In the genomic region with DNA sequence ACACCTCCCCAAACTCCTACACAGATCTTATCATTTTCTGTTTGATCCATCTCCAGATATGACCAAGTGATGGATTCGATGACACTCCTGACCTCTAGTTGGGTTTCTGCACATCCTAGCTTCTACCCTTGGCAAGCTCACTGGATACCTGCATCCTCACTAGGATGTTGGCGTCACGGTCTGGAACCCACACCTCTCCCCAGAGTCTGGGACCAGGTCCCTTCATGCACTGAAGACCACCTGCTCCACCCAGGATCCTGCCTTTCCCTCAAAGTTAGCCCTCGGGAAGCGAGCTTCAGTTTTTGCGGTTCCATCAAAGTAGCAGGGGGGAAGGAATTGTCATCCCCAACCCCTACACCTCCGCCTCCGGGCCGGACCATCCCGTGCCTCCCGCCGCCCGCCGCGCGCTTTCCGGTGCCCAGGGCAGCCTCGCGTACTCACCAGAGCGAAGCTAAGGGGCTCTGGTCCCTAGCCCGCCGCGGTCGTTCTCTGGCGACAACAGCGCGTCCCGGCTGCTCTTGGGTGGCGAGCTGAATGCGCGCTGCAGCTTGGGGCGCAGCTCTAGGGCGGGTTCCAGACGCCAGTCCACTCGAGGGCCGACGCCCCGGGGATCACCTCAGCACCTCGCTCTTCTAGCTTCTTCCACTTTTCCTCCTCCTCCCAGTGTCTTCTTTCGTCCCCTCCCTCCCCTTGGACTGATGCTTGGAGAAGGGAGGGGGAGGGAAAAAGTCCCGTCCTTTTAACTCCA, we compare ENCODE assay signal across 9 mouse cellular contexts. TPM values are rescaled to one million over a fixed set of nuclear protein-coding genes. Genes with fewer than 3 reads are reported as not detected.
DNase-seq lines count a peak whose midpoint lies in the region; ATAC-seq and TF ChIP-seq lines count a peak whose summit lies in the region.
"Had no signal": no experiment of that assay in that cellular context is flagged by ENCODE, and none has a peak within 500 bp of the region (broad histone marks: within the 10 kb centered on the region; RNA-seq: fewer than 3 reads in every experiment).

A gene (minus strand): TSS at position 671 of the 748 bp plus-strand sequence.

- no peak for TF ChIP-seq CTCF in bone marrow macrophage, adult 2 months (IDR thresholded peaks at IDR 0.05; ENCODE audit: low read depth, low read length)

- peaks cover 13% of the 10 kb centered on the region for H3K27me3 ChIP-seq in kidney, embryonic 16.5 days (ENCODE audit: insufficient read depth, low read length)
- peaks cover 34% of the 10 kb centered on the region for H3K27me3 ChIP-seq in forebrain, embryonic 10.5 days (ENCODE audit: poor library complexity, severe bottlenecking)
- peaks cover 31% of the 10 kb centered on the region for H3K27me3 ChIP-seq in liver, embryonic 12.5 days (replicated peaks)

- H3K9ac ChIP-seq in kidney, embryonic 16.5 days (replicated peaks; ENCODE audit: low read length) = peak within 1 kb of the TSS; percentile 41
- no peak within 1 kb of the TSS for H3K9ac ChIP-seq in liver, embryonic 12.5 days

- no peaks in the 10 kb centered on the region for H3K36me3 ChIP-seq in kidney, embryonic 16.5 days (ENCODE audit: insufficient read depth, low read length)
- no peaks in the 10 kb centered on the region for H3K36me3 ChIP-seq in forebrain, embryonic 10.5 days (replicated peaks)
- no peaks in the 10 kb centered on the region for H3K36me3 ChIP-seq in liver, embryonic 12.5 days

- no peaks in the 10 kb centered on the region for H3K9me3 ChIP-seq in kidney, embryonic 16.5 days (ENCODE audit: low read length)
- H3K9me3 ChIP-seq in forebrain, embryonic 10.5 days = no peaks in the 10 kb centered on the region
- no peaks in the 10 kb centered on the region for H3K9me3 ChIP-seq in liver, embryonic 12.5 days (replicated peaks)

- no peak for DNase-seq in kidney, adult 8-10 months
- DNase-seq in forebrain, embryonic 10.5 days (ENCODE audit: extremely low spot score, low spot score) = peak; percentile 29
- DNase-seq in right cerebral cortex, postnatal 4 days = peak; percentile 40
- DNase-seq in cerebellum, adult 18-20 months = no peak
- DNase-seq in layer of hippocampus, adult 9-10 months (ENCODE audit: low spot score) = no peak

- TF ChIP-seq POLR2A in bone marrow macrophage, adult 2 months (IDR thresholded peaks at IDR 0.05; ENCODE audit: borderline replicate concordance, low read depth, low read length) = no peak

- no peak within 1 kb of the TSS for H3K27ac ChIP-seq in kidney, embryonic 16.5 days (ENCODE audit: low read length)
- H3K27ac ChIP-seq in bone marrow macrophage, adult 2 months (ENCODE audit: insufficient read depth, low read depth, low read length) = no peak within 1 kb of the TSS
- peak within 1 kb of the TSS; percentile 53; the same call in 1 of the 2 replicates for H3K27ac ChIP-seq in forebrain, embryonic 10.5 days
- H3K27ac ChIP-seq in liver, embryonic 12.5 days = no peak within 1 kb of the TSS

- WGBS in kidney, embryonic 16.5 days = 4% methylated on average over 40 of the region's 41 CpGs
- 4% methylated on average over 40 of the region's 41 CpGs for WGBS in forebrain, embryonic 10.5 days
- 5% methylated on average over 41 of the region's 41 CpGs for WGBS in liver, embryonic 12.5 days (ENCODE audit: insufficient replicate concordance)

- ATAC-seq in kidney, embryonic 16.5 days (ENCODE audit: low FRiP score, low TSS enrichment) = peak; percentile 83
- ATAC-seq in liver, embryonic 12.5 days = no peak

- peaks cover 4% of the 10 kb centered on the region for H3K4me1 ChIP-seq in kidney, embryonic 16.5 days (ENCODE audit: insufficient read depth, low read length)
- H3K4me1 ChIP-seq in bone marrow macrophage, adult 2 months (ENCODE audit: control insufficient read depth, insufficient read depth, low read length) = no peaks in the 10 kb centered on the region
- H3K4me1 ChIP-seq in forebrain, embryonic 10.5 days = peaks cover 10% of the 10 kb centered on the region
- no peaks in the 10 kb centered on the region for H3K4me1 ChIP-seq in liver, embryonic 12.5 days

- peak within 1 kb of the TSS; percentile 48 for H3K4me3 ChIP-seq in kidney, embryonic 16.5 days (ENCODE audit: low read length)
- peak within 1 kb of the TSS; percentile 34 for H3K4me3 ChIP-seq in bone marrow macrophage, adult 2 months (ENCODE audit: insufficient read depth, low read length)
- peak within 1 kb of the TSS; percentile 58 for H3K4me3 ChIP-seq in forebrain, embryonic 10.5 days
- peak within 1 kb of the TSS; percentile 20 for H3K4me3 ChIP-seq in liver, embryonic 12.5 days

- H3K4me2 ChIP-seq in kidney, embryonic 16.5 days (replicated peaks; ENCODE audit: low read depth, low read length) = peak within 1 kb of the TSS; percentile 81
- H3K4me2 ChIP-seq in liver, embryonic 12.5 days = peak within 1 kb of the TSS; percentile 51

RNA-seq across cellular contexts. Expression of the gene that starts here (rescaled TPM):
- 0.13 TPM in 1 of 2 replicates, not detected in the other for polyA plus RNA-seq in kidney, embryonic 16.5 days (2015; fragmentation: Nextera tagmentation; extraction: Ambion mirVana)
- not detected in 2 replicates for polyA plus RNA-seq in bone marrow macrophage, adult 2 months (2012; ENCODE audit: insufficient read depth, insufficient read length, missing spikeins)
- not detected in 2 replicates for polyA plus RNA-seq in forebrain, embryonic 10.5 days (2016; fragmentation: Nextera tagmentation; extraction: Ambion mirVana)
- polyA plus RNA-seq in liver, embryonic 12.5 days (2016; fragmentation: Nextera tagmentation; extraction: Ambion mirVana) = not detected in 2 replicates
- polyA plus RNA-seq: liver, adult 2 months had no signal

Comparison
In these comparisons a context has a peak if more than half of its experiments do, and no peak if none do; other contexts are left out.
1. Peak in ATAC-seq, H3K4me3 ChIP-seq, H3K9ac ChIP-seq and H3K4me2 ChIP-seq in kidney, embryonic 16.5 days; RNA of the gene not detected or under 1 TPM.
2. Peak in DNase-seq, H3K4me3 ChIP-seq and H3K27ac ChIP-seq in forebrain, embryonic 10.5 days; RNA of the gene not detected or under 1 TPM.